Mouse (Mus musculus) neural tube, embryonic 11.5 days (tissue): ENCODE results near the gene Glrb. TPM values are rescaled to one million over a fixed set of nuclear protein-coding genes. Genes with fewer than 3 reads are reported as not detected.
A peak's percentile ranks its signal among the peaks of the same experiment; 100 is the strongest.

Source experiments
- ATAC-seq: fragments of 200-750 bp; cut with Nextera tagmentation; 2 replicates; pipeline ENCODE4 v1.8.0; 2017; ENCODE audit warnings: moderate number of reproducible peaks, mild to moderate bottlenecking, moderate TSS enrichment, moderate library complexity; ENCODE audit not compliant: insufficient read depth, low FRiP score, low TSS enrichment
- DNase-seq: peaks from one replicate; pipeline ENCODE4 v3.0.0-alpha.2; 2015; ENCODE audit warnings: low spot score
- H3K27ac ChIP-seq: fragments of 300-500 bp; sonication (generic); 2 replicates; pipeline ENCODE4 v1.5.1; 2014; ENCODE audit warnings: low read depth, mild to moderate bottlenecking, low read length
- H3K27me3 ChIP-seq: fragments of 300-500 bp; sonication (generic); 2 replicates; pipeline ENCODE4 v1.6.1; 2014; ENCODE audit warnings: mild to moderate bottlenecking, low read length, mixed read lengths; ENCODE audit not compliant: control insufficient read depth, insufficient read depth
- H3K36me3 ChIP-seq: fragments of 300-500 bp; sonication (generic); 2 replicates; pipeline ENCODE4 v1.6.1; 2014; ENCODE audit warnings: mild to moderate bottlenecking, low read length, moderate library complexity, mixed read lengths; ENCODE audit not compliant: control insufficient read depth, insufficient read depth
- H3K4me1 ChIP-seq: fragments of 300-500 bp; sonication (generic); 2 replicates; pipeline ENCODE4 v1.6.1; 2014; ENCODE audit warnings: low read length, mixed read lengths; ENCODE audit not compliant: control insufficient read depth, insufficient read depth
- H3K4me2 ChIP-seq: fragments of 300-500 bp; sonication (generic); 2 replicates; pipeline ENCODE4 v1.6.1; 2014; ENCODE audit warnings: low read depth, mild to moderate bottlenecking, moderate library complexity
- H3K4me3 ChIP-seq: fragments of 300-500 bp; sonication (generic); 2 replicates; pipeline ENCODE4 v1.5.1; 2014; ENCODE audit warnings: low read depth, low read length
- H3K9ac ChIP-seq: fragments of 300-500 bp; sonication (generic); 2 replicates; pipeline ENCODE4 v1.6.1; 2014; ENCODE audit warnings: mild to moderate bottlenecking, low read length
- H3K9me3 ChIP-seq: fragments of 300-500 bp; sonication (generic); 2 replicates; pipeline ENCODE4 v1.6.1; 2016; ENCODE audit warnings: low read length; ENCODE audit not compliant: control insufficient read depth
- WGBS: fragments of 180-500 bp; shearing (Covaris S2); extraction: QIAGEN DNeasy Blood & Tissue Kit; methylation state at CpG from one replicate; pipeline ENCODE4 v1.1.7; 2014; 5-methylcytosine and 5-hydroxymethylcytosine counted together
- polyA plus RNA-seq: library from polyadenylated mRNA; unstranded; fragments of >200 nt; fragmentation: Nextera tagmentation; extraction: Ambion mirVana; gene quantifications from 2 replicates; pipeline ENCODE4 v1.2.1, GENCODE M21; 2014

Glrb gene
- polyA plus RNA-seq, 1 experiment from 2014 or later = 14.3 TPM

GRCm38 (mm10) chr3:80885174-80885573, 28.3 kb downstream of the Glrb start:
- no peaks in the 10 kb centered on the region for H3K9me3 ChIP-seq
- no peak overlapping the region for H3K4me3 ChIP-seq
- DNase-seq (no peak), ATAC-seq (no peak)
- no peaks in the 10 kb centered on the region for H3K27me3 ChIP-seq
- H3K27ac ChIP-seq = no peak overlapping the region
- H3K9ac ChIP-seq = no peak overlapping the region
- H3K4me1 ChIP-seq = no peaks in the 10 kb centered on the region
- no peaks in the 10 kb centered on the region for H3K36me3 ChIP-seq
- no peak overlapping the region for H3K4me2 ChIP-seq
- 78% methylated on average over 1 of the region's 1 CpGs for WGBS

DNA sequence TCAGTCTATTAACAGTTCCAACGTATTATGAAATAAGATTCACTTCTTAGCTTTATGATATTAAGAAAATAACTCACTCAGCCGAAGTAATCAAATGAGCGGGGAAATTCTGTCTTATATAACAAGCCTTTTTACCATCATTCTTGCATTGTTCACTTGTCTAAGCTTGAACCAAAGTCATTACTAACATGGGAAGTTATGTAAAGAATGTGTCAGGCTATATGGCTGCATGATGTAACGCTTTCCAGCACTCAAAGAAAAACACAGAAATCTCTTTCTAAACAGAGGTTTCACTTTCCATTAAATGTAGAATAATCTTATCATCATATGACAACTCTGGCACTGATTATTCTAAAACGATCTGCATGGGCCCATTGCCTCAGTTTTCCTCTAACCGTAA, 29.9 kb downstream of the Glrb start:
- DNase-seq (no peak), ATAC-seq (no peak)
- 81% methylated on average over 6 of the region's 6 CpGs for WGBS
- Histone ChIP-seq H3K4me2 (no peak overlapping the region), H3K4me1 (no peaks in the 10 kb centered on the region), H3K27ac (no peak overlapping the region), H3K9ac (no peak overlapping the region), H3K36me3 (no peaks in the 10 kb centered on the region), H3K4me3 (no peak overlapping the region), H3K27me3 (no peaks in the 10 kb centered on the region), H3K9me3 (no peaks in the 10 kb centered on the region)

DNA sequence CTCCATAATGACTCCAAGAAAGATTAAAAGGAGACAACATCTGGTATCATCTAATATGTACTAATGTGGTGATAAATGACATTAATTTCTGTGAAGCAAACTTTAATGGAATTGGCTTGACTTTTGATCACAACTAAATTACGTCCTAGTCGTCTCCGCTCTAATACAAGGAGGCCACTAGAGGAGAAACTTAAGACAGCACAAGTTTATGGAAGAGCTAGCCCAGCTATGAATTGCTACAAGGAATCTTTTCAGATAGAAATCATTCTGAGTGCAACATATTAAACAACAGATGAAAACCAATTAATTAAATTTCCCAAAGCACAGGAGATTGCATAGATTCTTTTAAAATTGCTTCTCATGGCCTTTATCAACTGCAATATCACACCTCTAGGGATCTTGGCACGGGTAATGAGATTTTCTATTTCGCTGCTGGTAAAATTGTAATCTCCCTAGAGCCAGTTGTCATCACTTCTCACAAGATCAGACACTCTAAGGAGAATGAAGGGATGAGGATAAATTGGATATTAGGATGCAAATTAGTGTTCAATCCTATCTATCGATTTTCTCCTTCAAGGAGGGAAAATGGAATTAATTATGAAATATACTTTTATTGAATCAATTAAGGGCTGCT, 32.7 kb downstream of the Glrb start:
- Histone ChIP-seq H3K4me3 (no peak overlapping the region), H3K4me2 (no peak overlapping the region), H3K9ac (no peak overlapping the region), H3K36me3 (no peaks in the 10 kb centered on the region), H3K4me1 (no peaks in the 10 kb centered on the region), H3K27ac (no peak overlapping the region), H3K9me3 (no peaks in the 10 kb centered on the region), H3K27me3 (no peaks in the 10 kb centered on the region)
- ATAC-seq = no peak
- DNase-seq = no peak
- 89% methylated on average over 6 of the region's 6 CpGs for WGBS

GRCm38 (mm10) chr3:80878571-80878970, 34.9 kb downstream of the Glrb start:
- Histone ChIP-seq H3K4me3 (no peak overlapping the region), H3K36me3 (no peaks in the 10 kb centered on the region), H3K27me3 (no peaks in the 10 kb centered on the region), H3K27ac (no peak overlapping the region), H3K4me2 (no peak overlapping the region), H3K9me3 (no peaks in the 10 kb centered on the region), H3K9ac (no peak overlapping the region), H3K4me1 (no peaks in the 10 kb centered on the region)
- WGBS = 35% methylated on average over 5 of the region's 5 CpGs
- DNase-seq = peak; percentile 40
- no peak for ATAC-seq

DNA sequence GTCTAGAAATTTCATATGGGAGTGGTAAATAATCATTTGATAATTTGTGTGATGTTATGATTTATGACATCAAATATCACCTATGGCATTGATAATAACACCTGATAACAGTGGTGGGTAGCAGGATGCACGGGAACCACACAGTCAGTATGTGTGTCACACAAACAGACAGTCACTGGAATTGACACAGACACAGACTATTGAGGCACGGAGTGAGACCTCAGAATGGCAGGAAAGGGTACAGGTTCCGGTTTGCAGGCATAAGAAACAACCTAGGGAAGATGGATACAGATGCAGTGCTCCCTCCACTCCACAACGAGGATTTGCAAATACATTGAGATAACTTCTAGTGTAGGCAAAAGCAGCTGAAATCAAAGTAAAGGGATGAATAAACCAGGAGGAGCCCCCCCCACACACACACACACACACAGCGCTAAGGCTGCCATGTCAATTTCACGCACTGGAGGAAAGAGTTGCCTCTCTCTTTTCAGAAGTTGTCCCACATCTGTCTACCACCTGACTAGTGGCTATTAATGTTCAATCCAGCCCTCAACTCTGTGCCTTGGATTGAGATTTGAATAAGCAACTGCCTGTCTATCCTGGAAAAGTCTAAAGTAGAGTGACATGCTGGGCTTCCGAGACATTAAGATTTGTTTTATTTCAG, 38.6 kb downstream of the Glrb start:
- no peak overlapping the region for H3K9ac ChIP-seq
- no peaks in the 10 kb centered on the region for H3K4me1 ChIP-seq
- H3K27me3 ChIP-seq = no peaks in the 10 kb centered on the region
- no peak overlapping the region for H3K27ac ChIP-seq
- no peak overlapping the region for H3K4me3 ChIP-seq
- ATAC-seq = 0 out of 2 replicates have a peak, but pooled peaks have one; percentile 31
- DNase-seq = no peak
- H3K36me3 ChIP-seq = no peaks in the 10 kb centered on the region
- H3K4me2 ChIP-seq = no peak overlapping the region
- H3K9me3 ChIP-seq = no peaks in the 10 kb centered on the region
- WGBS = 69% methylated on average over 7 of the region's 7 CpGs

- ATAC-seq (peak; percentile 23; the same call in 1 of the 2 replicates), DNase-seq (no peak)
- Histone ChIP-seq H3K9ac (no peak overlapping the region), H3K9me3 (no peaks in the 10 kb centered on the region), H3K27me3 (no peaks in the 10 kb centered on the region), H3K4me2 (no peak overlapping the region), H3K27ac (no peak overlapping the region), H3K36me3 (no peaks in the 10 kb centered on the region), H3K4me3 (no peak overlapping the region), H3K4me1 (no peaks in the 10 kb centered on the region)
- 35% methylated on average over 5 of the region's 5 CpGs for WGBS
These were observed 39.4 kb downstream of the Glrb start for GRCm38 (mm10) chr3:80874081-80874480.

DNA sequence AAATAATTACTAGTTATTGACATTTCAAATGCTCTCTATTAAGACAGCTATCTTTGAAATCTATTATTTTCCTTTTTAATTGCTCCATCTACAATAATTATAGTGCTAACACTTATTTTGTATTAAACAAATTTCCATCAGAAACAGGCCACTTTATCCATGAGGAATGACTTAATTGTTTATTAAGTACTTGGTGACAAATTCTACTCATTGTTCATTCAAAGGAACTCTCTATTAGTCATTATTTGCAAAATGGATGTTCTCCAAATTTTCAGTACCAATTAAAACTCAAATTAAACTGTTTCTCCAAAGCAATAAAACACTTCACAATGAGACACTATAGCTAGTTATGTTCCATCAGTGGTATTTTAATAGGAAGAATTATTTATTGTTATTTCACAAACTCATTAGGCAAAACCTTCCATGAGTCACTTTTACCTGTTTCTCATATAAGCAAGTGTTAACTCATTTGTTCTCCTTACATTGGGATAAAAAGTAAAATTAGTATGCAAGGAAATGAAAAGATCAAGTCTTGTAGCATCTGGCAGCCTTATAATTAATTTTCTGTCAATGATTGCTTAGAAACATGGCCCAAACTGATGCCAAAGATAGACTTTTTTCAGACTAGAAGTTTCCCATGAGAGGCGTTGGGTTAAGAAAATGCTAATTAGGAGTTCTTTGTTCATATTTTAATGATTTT, 41.8 kb downstream of the Glrb start:
- 88% methylated on average over 1 of the region's 1 CpGs for WGBS
- no peaks in the 10 kb centered on the region for H3K27me3 ChIP-seq
- no peaks in the 10 kb centered on the region for H3K4me1 ChIP-seq
- no peak overlapping the region for H3K27ac ChIP-seq
- H3K36me3 ChIP-seq = no peaks in the 10 kb centered on the region
- H3K4me2 ChIP-seq = no peak overlapping the region
- no peak overlapping the region for H3K9ac ChIP-seq
- ATAC-seq (no peak), DNase-seq (no peak)
- no peaks in the 10 kb centered on the region for H3K9me3 ChIP-seq
- no peak overlapping the region for H3K4me3 ChIP-seq

GRCm38 (mm10) chr3:80867328-80867727, 46.1 kb downstream of the Glrb start:
- ATAC-seq = no peak
- H3K27ac ChIP-seq = no peak overlapping the region
- H3K36me3 ChIP-seq = no peaks in the 10 kb centered on the region
- no peak overlapping the region for H3K4me2 ChIP-seq
- H3K4me3 ChIP-seq = no peak overlapping the region
- WGBS = 92% methylated on average over 3 of the region's 3 CpGs
- no peak overlapping the region for H3K9ac ChIP-seq
- H3K9me3 ChIP-seq = no peaks in the 10 kb centered on the region
- H3K27me3 ChIP-seq = no peaks in the 10 kb centered on the region
- H3K4me1 ChIP-seq = no peaks in the 10 kb centered on the region
- DNase-seq = no peak
